Mouse (Mus musculus) retina, postnatal 1 day (tissue): Measurements from ENCODE around the gene Hist1h2bj.

ENCODE experiments used
- DNase-seq: peaks from one replicate; pipeline ENCODE4 v3.0.0-alpha.2; 2012

Hist1h2bj gene

GRCm38 (mm10) chr13:22015479-22016450 is 27.2 kb upstream of the Hist1h2bj start:
- peak; percentile 86 for DNase-seq

- no peak for DNase-seq
These were observed 22.8 kb upstream of the Hist1h2bj start for GRCm38 (mm10) chr13:22019934-22020835.

GRCm38 (mm10) chr13:22020901-22021339 is 22.1 kb upstream of the Hist1h2bj start:
- peak; percentile 80 for DNase-seq

- peak; percentile 48 for DNase-seq
These were observed 21.4 kb upstream of the Hist1h2bj start for GRCm38 (mm10) chr13:22021581-22021980.

GRCm38 (mm10) chr13:22022241-22022640 is 20.8 kb upstream of the Hist1h2bj start:
- DNase-seq, result peak; percentile 94

GRCm38 (mm10) chr13:22026058-22027031 is 16.7 kb upstream of the Hist1h2bj start:
- DNase-seq, result peak; percentile 90

- peak; percentile 94 for DNase-seq
These were observed 14.1 kb upstream of the Hist1h2bj start for GRCm38 (mm10) chr13:22028673-22029460.

GRCm38 (mm10) chr13:22029928-22030327 is 13.1 kb upstream of the Hist1h2bj start:
- peak; percentile 57 for DNase-seq

- DNase-seq, result peak; percentile 51
These were observed 12.5 kb upstream of the Hist1h2bj start for GRCm38 (mm10) chr13:22030493-22030892.

- DNase-seq, result no peak
These were observed 9.1 kb upstream of the Hist1h2bj start for GRCm38 (mm10) chr13:22033741-22034442.

- peak; percentile 67 for DNase-seq
These were observed 8.4 kb upstream of the Hist1h2bj start for GRCm38 (mm10) chr13:22034443-22035266.

- DNase-seq, result peak; percentile 98
These were observed 7.5 kb upstream of the Hist1h2bj start, which contains the start of the genes Hist1h2ah and Hist1h2bk for GRCm38 (mm10) chr13:22035267-22036148. TSS of gene Hist1h2ah (minus strand) at chr13:22035568. TSS of gene Hist1h2bk (plus strand) at chr13:22035870.

- DNase-seq, result peak; percentile 58
These were observed 6.7 kb upstream of the Hist1h2bj start for GRCm38 (mm10) chr13:22036149-22036956.

- no peak for DNase-seq
These were observed 6.0 kb upstream of the Hist1h2bj start for GRCm38 (mm10) chr13:22036986-22037385.

GRCm38 (mm10) chr13:22037415-22037814 is 5.6 kb upstream of the Hist1h2bj start:
- no peak for DNase-seq

- DNase-seq, result no peak
These were observed 3.6 kb upstream of the Hist1h2bj start for GRCm38 (mm10) chr13:22039364-22039763.

- DNase-seq, result no peak
These were observed 3.0 kb upstream of the Hist1h2bj start for GRCm38 (mm10) chr13:22039951-22040463.
